Mouse (Mus musculus): ENCODE data around the gene Slc25a3.

Gene Slc25a3

DNA sequence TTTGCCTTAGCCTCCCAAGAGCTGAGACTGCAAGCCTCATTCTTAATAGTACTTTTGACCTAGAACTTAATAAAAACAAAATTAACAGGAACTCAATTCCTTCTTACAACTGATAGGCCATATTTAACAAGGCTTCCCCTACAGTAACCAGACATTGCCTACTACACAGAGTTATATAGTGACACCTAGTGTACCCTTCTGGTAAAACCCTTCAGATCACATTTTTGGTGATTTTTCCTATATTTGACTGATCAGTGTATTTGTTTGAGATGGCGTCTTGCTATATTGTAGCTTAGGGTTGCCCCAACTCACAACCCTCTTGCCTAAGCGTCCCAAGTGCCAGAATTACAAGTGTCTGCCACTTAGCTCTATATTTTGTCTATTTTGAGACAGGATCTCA lies 17.7 kb upstream of the Slc25a3 start:
- DNase-seq = no peak

DNA sequence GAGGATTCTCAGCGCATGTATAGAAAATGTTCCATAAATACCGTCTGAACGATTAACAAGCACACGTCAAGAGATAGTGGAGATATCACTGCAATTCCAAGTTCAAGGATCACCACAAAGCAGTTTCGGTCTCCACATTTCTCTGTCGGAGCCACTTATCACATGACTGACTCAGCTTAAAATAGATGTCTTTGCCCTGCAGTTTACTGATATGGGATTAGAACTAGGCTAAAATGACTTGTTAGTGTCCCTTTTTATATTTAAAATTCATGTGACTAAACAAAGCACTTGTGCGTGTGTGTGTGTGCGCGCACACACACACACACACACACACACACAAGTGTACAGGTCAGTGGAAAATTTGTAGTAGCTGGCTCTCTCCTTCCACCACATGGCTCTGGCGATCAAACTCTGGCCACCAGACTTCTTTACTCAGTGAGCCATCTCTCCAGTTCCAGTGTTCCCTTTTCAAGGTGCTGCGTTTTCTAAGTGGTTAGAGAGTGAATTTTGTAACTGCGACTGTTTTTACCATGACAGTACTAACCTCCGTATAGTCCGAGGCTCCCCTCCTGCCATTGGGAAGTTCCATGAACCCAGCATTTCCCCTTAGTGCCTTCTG lies 15.4 kb upstream of the Slc25a3 start:
- DNase-seq = no peak

DNA sequence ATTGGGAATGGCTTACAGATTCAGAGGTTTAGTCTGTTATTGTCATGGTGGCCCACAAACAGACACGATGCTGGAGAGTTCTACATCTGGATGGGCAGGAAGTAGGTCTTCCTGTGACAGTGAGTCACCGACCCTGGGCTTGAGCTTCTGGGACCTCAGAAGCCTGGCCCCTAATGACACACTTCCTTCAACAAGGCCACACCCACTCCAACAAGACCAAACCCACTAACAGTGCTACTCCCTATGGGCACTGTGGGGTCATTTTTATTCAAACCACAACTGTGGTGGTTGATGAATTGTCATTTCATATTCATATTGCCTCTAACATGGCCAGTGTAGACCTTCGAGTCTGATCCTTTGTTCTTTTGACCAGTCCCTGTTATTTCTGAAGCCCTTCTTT lies 14.5 kb upstream of the Slc25a3 start:
- DNase-seq = no peak

DNA sequence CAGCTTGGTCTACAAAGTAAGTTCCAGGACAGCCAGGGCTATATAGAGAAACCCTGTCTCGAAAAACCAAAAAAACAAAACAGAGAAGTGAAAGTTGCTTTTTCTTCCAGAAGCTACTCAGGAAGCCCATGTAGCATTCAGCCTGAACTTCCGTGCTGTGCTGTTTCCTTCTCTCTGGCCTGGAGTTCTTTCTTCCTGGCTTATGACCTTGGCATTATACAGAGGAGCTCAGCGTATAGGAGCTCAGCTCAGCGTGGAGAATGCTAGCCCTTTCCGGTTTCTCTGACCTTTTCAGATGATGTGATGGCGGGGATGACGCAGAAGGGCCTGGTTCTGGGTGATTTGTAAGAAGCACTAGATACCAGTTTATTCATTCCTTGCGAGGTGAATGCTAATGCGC lies 13.5 kb upstream of the Slc25a3 start:
- DNase-seq = no peak

DNA sequence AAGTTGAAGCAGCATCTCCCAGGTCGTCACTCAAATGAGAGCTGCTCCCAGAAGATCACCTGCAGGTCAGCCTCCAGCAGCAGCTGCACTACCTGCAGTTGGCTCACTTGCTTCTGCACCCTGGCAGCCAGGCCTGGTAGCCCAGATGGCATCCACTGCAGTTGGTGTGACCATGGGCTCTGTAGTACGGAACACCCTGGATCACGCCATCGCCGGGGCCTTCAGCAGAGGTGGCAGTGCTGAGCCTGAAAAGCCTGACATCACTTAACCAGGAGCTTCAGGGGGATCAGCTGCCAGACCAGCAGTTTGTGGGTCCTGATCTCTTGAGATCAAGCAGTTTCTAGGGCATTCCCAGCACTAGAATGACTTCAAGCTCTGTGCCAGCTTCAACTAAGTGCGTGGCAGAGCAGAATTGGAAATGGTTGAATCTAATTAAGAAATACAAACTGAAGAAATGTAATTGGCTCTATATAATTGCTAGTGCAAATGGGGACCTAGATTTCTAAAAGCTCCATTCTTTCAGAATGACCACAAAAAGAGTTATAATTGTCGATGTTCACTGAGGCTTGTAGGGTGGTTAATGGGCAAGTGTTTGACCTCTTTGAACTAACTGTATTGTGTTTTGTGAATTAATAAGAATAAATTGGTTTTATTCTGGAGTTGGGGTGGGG lies 11.6 kb upstream of the Slc25a3 start:
- no peak for DNase-seq

DNA sequence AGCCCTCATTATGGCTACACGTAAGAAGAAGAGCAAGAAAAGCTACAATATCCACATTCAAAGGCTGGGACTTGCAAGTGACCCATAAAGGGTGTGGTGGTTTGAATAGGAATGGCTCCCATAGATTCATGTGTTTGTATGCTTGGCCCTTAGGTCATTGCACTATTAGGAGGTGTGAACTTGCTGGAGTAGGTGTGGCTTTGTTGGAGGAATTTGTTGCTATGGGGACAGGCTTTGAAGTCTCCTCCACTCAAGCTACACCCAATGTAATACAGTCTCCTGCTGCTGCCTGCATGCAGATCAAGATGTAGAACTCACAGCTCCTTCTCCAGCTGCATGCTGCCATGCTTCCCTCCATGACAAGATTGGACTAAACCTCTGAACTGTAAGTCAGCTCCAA lies 7.7 kb upstream of the Slc25a3 start:
- DNase-seq = no peak

DNA sequence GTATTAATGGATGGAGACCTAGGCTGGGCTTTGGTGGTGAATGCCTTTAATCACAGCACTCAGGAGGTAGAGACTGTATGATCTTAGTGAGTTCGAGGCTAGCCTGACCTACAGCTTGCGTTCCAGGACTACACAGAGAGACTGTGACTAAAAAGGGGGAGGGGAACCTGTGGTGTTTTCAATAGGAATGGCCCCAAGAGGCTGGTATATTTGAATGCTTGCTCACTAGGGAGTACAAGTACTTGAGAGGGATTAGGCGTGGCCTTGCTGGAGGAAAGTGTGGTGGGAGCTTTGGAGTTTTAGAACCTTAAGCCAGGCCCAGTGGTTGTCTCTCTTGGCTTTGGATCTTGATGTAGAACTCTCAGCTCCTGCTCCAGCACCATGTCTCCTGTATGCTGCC lies 6.9 kb upstream of the Slc25a3 start:
- no peak for DNase-seq

DNA sequence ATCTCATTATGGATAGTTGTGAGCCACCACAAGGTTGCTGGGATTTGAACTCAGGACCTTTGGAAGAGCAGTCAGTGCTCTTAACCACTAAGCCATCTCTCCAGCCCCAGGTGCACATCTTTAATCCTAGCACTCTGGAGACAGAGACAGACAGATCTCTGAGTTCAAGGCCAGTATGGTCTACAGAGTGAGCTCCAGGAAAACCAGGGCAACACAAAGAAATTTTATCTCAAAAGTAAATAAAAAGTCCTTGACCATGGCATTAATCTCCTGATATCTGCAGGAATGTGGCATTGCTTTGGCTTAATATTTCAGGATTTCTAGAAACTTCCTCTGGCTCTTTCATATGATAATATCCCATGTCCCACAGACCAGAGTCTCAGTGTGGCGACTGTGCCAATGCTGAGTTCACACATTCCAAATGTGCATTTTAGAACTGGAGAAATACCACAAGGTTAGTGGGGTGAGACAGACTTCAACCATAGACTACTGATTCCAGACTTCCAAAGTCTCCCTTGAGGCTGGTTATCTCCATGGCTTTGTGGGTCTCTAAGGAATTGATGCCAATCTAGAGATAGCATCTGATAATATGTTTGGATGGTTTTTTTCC lies 4.8 kb upstream of the Slc25a3 start:
- DNase-seq = no peak

DNA sequence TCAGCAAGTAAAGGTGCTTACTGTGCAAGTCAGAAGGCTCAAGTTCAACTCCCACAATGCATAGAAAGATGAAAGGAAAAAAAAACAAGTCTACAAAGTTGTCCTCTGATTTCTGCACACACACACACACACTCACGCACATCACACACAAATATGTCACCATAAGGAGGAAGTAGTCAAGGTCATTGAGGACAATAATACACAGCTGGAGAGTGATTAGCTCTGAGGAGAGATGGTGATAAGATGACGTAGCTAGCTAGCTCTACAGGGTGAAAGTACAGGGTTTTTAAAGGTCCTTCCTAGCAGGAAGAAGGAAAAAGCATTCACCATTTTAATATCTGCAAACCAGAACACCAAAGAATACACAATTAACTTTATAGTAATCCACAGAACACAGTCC lies 3.5 kb upstream of the Slc25a3 start:
- no peak for DNase-seq

DNA sequence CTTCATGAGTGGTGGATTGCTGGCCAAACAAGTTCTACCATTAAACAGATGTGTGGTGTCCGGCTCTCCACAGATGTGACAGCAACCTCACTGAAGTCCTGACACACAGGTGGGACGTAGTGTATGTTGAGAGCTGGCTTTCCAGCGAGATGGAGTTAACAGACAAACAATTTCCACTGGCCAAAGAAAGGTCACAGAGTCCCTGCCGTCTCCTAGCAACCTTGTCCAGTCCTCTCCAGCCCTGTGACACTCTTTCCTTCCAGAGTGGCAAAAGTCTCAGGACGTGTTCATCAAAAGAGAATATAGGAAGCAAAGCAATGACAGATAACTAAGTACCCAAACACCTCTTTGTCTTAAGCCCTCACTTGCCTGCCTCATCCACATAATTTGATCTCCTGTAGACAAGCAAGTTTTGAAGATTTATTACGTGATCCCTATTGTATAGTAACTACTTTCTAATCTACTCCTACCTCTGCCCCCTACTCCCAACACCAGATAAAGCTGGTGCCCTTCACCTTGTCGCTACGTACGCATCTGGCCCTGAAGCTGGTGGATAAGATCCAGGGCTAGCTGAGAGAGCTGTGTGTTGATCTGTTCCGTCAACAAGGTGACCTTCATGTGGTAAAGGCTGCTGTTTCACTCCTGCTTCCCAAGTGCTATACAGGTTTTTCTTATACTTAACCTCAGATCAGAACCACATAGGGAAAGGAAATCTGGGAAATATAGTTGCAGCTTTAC lies 2.9 kb upstream of the Slc25a3 start:
- DNase-seq = no peak

DNA sequence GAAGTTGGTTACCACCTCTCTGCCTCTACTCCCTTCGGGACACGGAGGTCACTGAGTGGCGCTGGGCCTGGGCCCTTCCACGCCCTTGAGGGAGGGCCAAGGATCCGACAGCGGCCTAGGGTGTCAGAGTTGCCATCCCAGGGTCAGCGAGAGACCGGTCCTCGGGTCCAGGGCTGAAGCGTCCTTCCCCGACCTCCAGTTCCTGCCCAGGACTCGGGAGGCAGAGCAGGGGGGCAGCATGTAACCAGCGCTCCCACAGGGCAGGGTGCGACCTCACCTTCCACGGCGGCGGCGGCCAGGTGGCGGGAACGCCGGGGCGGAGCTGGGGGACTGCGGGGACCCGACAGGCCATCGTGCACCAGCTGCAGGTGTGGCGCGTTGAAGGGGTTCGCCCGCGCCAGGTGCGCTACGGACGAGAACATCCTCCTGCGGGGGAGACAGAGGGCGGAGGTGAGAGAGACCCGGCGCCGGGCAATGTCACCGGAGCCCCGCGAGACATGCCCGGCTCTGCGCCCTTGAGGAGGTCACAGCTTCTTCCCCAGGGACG lies 505 bp downstream of the Slc25a3 start:
- DNase-seq = peak; percentile 58 to 67

DNA sequence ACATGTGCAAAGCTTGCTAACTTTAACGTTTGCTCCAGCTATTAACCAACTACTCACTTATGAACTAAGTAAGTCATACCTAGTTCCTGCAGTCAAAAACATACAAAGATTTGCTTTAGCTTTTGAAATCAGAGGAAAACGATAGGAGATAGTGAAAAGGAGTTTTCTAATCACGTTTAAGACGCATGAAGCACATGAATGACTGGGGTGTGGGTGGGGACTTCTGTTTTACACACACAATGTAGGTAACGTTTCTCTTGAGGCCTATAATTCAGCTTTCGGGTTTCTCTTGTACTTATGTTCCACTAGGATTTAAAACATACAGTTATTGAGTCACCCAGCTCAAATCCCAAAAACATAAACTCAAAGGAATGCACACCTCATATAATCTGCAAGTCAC lies 1.2 kb downstream of the Slc25a3 start:
- no peak for DNase-seq

DNA sequence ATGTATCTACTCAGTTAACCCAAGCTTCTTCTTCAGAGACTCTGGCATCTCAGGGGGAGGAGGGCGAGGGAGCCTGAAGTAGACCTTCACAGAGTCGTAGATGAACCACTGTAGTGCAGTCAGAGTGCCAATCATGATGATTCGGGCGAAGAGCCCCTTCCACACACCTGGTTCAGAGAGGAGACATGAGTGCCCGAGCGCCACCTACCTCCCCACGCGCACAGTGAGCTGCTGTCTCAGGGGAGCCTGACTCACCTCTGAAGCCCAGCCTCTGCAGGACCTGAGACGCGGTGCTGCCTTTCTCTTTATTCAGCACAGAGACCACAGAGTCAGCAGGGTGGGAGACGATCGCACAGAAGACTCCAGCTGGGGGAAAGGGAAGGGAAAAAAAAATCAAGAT lies 6.9 kb downstream of the Slc25a3 start:
- no peak for DNase-seq

DNA sequence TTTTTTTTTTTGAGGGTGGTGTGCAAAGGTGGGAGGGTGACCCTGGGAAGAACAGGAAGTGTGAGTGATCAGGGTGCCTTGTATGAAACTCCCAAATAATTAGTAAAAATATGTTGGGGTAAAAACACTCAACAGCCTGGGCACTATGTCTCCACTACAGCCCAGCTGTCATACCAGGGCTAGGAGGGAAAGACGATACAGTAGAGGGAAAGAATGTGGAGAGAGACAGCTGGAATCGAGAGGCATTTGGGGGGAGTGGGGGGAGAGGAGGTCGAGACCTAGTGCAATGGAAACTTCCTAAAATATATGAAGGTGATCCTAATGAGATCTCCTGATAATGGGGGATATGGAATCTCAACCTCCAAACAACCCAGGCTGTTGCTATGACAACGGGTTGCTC lies 14.0 kb downstream of the Slc25a3 start:
- DNase-seq = no peak

DNA sequence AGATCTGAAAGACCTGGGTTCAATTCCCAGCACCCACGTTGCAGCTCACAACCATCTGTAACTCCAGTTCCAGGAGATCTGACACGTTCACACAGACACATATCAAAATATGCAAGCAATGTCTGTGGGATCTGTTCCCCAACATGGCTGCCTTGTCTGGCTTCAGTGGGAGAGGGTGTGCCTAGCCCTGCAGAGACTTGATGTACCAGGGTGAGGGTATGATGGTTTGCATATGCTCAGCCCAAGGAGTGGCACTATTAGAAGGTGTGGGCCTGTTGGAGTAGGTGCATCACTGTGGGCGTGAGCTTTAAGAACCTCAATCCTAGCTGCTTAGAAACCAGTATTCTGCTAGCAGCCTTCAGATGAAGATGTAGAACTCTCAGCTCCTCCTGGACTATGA lies 17.9 kb downstream of the Slc25a3 start:
- DNase-seq = no peak

DNA sequence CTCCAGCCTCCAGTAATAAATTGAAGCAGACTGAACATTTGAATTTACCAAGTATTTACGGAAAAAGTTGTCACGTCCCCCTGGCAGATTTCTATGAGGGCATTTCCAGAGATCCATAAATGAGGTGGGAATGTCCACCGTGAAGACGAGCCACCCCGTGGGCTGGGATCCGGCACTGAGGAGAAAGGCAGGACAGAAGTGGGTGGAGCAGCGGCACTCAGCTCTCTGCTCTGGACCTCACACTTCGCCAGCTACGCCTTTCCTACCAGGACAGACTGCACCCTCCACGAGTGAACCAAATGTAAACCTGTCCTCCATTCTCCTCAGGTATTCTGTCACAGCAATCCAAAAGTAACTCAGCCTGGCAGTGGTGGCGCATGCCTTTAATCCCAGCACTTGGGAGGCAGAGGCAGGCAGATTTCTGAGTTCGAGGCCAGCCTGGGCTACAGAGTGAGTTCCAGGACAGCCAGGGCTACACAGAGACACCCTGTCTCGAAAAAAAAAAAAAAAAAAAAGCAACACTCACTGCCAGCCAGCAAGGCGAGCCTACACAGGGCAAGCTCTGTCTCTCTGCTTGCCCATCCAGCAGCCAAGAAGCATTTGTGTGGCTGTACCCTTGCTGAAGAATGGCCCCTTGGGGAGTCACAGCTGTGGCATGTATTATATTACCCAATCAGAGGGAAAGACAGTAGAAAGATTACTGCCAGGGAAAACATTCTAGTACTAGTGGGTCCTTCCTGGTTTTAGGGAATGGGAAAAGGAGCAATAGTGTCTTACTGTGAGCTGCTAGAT lies 20.9 kb downstream of the Slc25a3 start:
- no peak for DNase-seq

DNA sequence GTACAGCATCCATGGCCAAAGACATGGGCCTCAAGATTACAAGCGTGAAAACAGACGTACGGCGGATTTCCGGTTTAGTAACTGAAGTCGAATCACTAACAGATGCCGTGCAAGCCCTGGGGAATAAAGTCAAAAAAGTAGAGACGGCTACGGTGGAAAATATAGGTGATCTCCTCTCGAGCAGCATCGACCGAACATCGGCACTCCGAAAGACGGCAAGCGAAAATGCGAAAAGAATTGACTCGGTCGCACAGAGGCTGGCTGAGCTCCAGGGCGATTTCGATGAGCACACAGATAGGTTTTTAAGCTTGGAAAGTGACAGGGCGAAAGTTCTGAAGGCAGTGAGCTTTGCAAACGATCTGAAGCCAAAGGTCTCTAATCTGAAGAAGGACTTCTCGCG lies 21.9 kb downstream of the Slc25a3 start:
- no peak for DNase-seq

DNA sequence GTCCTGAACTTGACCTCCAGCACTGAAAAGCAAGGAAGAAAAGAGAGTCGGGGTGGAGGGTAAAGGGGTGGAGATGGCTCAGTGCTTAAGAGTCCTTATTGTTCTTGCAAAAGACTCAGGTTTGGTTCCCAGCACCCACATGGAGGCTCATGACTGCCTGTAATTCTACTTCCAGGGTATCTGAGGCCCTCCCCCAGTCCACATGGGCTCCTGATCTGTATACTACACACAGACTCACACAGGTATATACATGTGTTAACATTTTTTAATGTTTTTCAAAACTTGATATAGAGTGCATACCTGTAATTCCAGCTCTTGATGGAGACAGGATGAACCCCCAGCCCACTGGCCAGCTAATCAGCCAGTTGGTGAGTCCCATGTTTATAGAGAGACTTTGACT lies 23.8 kb downstream of the Slc25a3 start:
- no peak for DNase-seq

DNA sequence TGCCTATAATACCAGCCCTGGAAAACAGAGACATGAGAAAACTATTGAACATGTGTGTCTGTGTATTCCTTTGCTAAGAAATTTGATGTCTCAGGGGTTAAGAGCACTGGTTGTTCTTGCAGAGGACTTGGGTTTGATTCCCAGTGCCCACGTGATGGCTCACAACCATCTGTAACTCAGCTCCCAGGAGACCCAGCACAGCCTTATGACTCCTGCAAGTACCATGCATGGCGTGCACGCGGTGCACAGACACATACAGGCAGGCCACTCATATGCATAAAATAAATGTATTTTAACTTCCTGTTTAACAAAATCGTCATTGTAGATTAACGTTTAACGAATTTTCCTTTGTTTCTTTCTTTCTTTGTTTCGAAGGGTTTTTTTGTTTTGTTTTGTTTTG lies 25.8 kb downstream of the Slc25a3 start:
- no peak for DNase-seq

DNA sequence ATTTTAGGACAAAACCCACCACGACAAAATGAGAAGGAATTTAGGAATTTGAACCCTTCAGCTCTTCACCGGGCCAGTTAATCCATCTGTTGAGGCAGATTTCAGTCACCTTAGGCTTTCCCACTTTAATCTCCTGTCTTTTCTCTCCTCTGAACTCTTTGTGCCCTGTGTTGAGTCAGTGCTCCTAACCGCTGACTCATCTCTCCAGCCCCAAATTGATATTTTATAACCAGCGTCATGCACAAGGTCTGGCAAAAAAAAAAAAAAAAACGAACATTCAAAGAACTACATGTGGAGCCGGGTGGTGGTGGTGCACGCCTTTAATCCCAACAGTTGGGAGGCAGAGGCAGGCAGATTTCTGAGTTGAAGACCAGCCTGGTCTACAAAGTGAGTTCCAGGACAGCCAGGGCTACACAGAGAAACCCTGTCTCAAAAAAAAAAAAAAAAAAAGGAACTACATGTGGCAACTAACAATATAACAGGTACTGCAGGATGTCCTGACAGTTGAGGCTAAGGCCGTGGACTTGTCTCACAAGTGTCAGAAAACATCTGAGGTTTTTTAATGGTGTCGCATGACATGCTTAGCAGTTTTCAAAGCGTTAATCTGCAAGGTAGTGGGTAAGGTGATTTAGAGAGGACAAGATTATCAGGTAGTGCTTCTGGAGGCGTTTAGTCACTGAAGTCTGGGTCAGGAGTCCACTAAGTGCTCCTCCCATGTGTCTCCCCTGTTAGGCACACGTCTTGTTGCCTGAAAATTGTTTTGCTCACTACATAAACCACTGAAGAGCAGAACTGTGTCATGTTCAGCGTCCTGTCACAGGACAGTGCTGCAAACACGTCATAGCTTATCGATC lies 29.4 kb downstream of the Slc25a3 start:
- no peak for DNase-seq

DNA sequence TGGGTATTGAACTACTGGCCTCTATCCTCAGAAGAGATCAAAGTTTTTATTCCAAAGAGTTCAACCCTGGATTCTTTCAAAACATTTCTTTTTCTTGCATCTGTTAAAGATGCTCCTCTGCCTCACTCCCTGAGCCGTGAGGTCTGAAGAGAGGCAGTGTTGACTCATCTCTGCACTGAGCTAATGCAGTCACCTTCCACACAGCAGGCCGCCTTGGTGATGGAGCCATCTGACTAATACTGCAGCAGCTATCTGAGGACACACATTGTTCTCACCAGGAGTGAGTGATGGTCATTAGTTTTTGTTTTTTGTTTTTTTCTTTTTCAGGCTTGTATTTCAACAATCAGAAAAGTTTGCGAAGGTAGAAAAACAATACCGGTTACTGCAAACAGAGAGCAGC lies 31.0 kb downstream of the Slc25a3 start:
- no peak for DNase-seq

DNA sequence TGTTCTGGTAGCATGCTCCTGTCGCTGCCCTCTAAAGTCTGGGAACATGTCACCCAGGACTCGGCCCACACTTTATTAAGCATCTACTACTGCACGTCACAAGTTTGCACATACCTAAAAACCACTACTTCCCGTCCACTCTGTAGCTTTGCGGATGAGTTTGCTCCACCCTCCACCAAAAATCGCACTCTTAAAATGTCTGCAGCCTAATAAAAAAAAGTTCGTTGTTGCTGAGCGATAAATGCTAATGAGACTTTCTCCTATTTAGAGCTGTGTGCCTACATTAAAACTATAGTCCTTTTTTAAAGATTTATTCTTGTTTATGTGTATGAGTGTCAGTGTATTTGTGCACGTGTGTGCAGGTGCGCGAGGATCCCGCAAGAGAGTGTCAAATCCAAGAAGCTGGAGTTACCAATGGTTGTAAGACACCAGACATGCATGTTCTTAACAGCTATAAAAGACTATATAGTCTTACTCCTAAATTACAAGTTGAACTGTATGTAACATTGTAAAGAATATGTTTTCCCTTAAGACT lies 40.4 kb downstream of the Slc25a3 start:
- no peak for DNase-seq

Measured in thymus, adult 18-20 months (tissue).